Mouse (Mus musculus): ENCODE measurements around the gene Hk2.

DNA sequence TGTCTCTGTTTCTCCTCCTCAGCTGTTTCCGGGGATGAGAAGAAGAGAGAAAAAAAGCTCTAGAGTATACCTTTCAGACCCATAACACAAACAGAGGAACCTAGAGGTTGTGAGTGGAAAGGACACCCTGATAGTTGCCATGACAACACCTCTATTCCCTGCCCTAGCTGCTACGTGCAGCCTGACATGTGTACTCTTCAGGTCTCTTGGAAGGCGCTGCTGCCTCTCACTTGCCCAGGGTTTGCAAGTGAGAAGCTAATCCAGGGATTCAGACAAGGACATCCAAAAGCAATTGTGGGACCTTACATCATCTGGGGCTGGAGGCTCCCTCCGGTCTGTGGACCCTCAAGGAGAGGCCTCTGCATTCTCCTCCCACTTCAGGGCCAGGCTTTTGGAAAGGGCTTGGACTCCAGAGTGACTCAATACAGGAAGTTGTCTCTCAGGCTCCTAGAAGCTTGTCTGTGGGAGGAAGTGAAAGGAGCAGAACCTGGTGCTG is 47.6 kb upstream of the Hk2 start:
- TF ChIP-seq POLR2A (IDR thresholded peaks at IDR 0.05; ENCODE audit: extremely low read depth, insufficient read depth, low read length) (no peak), CTCF (IDR thresholded peaks at IDR 0.05; ENCODE audit: low read depth, low read length) (no peak)

Data from liver, adult 2 months (tissue).